Mouse (Mus musculus) kidney, postnatal 0 days (tissue): ENCODE results near the gene Olfr1141. TPM values are rescaled to one million over a fixed set of nuclear protein-coding genes. Genes with fewer than 3 reads are reported as not detected.

Source experiments
- ATAC-seq: fragments of 200-750 bp; cut with Nextera tagmentation; replicated peaks from 2 replicates; pipeline ENCODE4 v1.8.0; 2017; ENCODE audit warnings: low read depth, moderate number of reproducible peaks, moderate TSS enrichment, moderate library complexity; ENCODE audit not compliant: low FRiP score
- DNase-seq: peaks from one replicate; pipeline ENCODE4 v3.0.0-alpha.2; 2016; ENCODE audit warnings: low spot score
- H3K27ac ChIP-seq: fragments of 300-500 bp; sonication (generic); 2 replicates; pipeline ENCODE4 v1.5.1; 2014; ENCODE audit warnings: mild to moderate bottlenecking
- H3K27me3 ChIP-seq: fragments of 300-500 bp; sonication (generic); 2 replicates; pipeline ENCODE4 v1.6.1; 2014; ENCODE audit warnings: low read length, mixed read lengths; ENCODE audit not compliant: insufficient read depth
- H3K36me3 ChIP-seq: fragments of 300-500 bp; sonication (generic); 2 replicates; pipeline ENCODE4 v1.6.1; 2014; ENCODE audit warnings: low read length, mixed read lengths; ENCODE audit not compliant: insufficient read depth
- H3K4me1 ChIP-seq: fragments of 300-500 bp; sonication (generic); replicated peaks from 2 replicates; pipeline ENCODE4 v1.6.1; 2014; ENCODE audit warnings: antibody characterized with exemption, low read length, mixed read lengths; ENCODE audit not compliant: insufficient read depth
- H3K4me2 ChIP-seq: fragments of 300-500 bp; sonication (generic); 2 replicates; pipeline ENCODE4 v1.6.1; 2014; ENCODE audit warnings: mild to moderate bottlenecking, low read length, moderate library complexity, mixed read lengths
- H3K4me3 ChIP-seq: fragments of 300-500 bp; sonication (generic); replicated peaks from 2 replicates; pipeline ENCODE4 v1.5.1; 2014; ENCODE audit warnings: low read depth, low read length
- H3K9ac ChIP-seq: fragments of 300-500 bp; sonication (generic); 2 replicates; pipeline ENCODE4 v1.6.1; 2014; ENCODE audit warnings: low read depth, low read length
- H3K9me3 ChIP-seq: fragments of 300-500 bp; sonication (generic); replicated peaks from 2 replicates; pipeline ENCODE4 v1.6.1; 2016; ENCODE audit warnings: low read length, inconsistent platforms, mixed read lengths
- CTCF ChIP-seq: IDR thresholded peaks from 2 replicates; pipeline ENCODE4 v1.5.1; 2016; ENCODE audit warnings: antibody characterized with exemption, low read depth, mild to moderate bottlenecking, moderate library complexity
- WGBS: fragments of 180-500 bp; shearing (Covaris S2); extraction: QIAGEN DNeasy Blood & Tissue Kit; methylation state at CpG from one replicate; pipeline ENCODE4 v1.1.7; 2014; 5-methylcytosine and 5-hydroxymethylcytosine counted together
- polyA plus RNA-seq: library from polyadenylated mRNA; unstranded; fragments of >200 nt; fragmentation: Nextera tagmentation; extraction: Ambion mirVana; gene quantifications from 2 replicates; pipeline ENCODE4 v1.2.1, GENCODE M21; 2015

The Olfr1141 gene
- not detected in 2 replicates for polyA plus RNA-seq

DNA sequence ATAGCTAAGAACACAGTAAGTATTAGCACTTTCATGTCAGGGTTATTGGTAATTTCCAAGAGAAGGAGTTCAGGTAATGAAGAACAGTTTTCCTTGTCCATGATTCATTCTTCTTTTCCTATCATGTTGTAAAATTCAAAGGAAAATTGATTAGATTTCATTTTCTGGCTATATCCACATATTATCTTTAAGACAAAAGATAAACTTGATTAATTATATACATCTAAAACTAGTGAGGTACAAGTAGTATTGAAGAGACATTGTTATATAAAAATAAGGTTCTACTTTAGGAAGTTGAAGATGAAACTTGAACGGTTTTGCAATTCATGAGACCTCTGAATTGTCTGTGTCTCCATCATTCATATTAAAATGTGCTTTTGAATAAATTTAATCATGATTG is at the start of gene Olfr1141:
Gene Olfr1141, minus strand, starts transcription at position 101 of the 400 bp plus-strand sequence.
- Histone ChIP-seq H3K9ac (no peak within 1 kb of the TSS), H3K4me1 (no peaks in the 10 kb centered on the region), H3K4me3 (no peak within 1 kb of the TSS), H3K4me2 (no peak within 1 kb of the TSS), H3K27ac (no peak within 1 kb of the TSS), H3K27me3 (no peaks in the 10 kb centered on the region), H3K9me3 (no peaks in the 10 kb centered on the region), H3K36me3 (no peaks in the 10 kb centered on the region)
- 83% methylated on average over 1 of the region's 1 CpGs for WGBS
- ATAC-seq (no peak), DNase-seq (no peak)
- no peak for TF ChIP-seq CTCF

DNA sequence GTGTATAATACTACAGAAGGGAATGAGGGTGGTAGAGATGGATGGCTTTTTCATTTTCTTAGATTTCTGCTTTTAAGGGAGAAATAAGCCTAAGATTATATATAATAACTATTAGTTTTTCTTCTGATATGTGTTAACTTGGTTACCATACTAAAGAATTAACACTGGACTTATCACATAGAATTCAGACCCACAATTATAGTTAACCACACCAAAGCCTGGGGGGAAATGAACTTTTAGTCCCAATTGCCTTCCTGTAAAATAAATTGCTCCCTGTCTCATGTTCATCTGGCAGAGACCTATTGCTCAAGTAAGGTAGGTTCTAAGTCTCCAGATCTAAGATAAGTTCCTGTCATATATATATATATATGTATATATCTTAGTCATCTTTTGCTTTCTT is 46.5 kb upstream of the Olfr1141 start, which contains the start of gene Olfr1143:
Gene Olfr1143, plus strand, starts transcription at position 301 of the 400 bp plus-strand sequence.
- no peak for ATAC-seq

DNA sequence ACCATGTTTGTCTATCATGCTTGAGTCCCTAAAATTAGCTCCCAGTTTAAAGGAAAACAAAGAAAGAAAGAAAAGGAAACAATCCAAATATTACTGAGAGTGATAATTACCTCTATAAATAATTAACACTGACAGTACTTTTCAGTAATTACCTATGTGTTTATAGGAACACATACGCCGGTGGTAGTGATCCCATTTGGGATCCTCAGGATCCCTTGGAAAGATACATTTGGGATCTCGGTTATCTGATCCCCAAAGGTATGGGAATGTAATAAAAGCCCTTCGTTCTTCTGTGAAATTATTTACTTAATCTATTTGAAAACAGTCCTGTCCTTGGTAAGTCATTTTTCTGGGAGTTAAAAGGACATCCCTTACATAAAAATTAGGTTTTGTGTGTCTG is 25.4 kb upstream of the Olfr1141 start, which contains the start of gene Olfr152:
Gene Olfr152, plus strand, starts transcription at position 301 of the 400 bp plus-strand sequence.
- Histone ChIP-seq H3K9me3 (no peaks in the 10 kb centered on the region; the same call in 1 of the 2 replicates), H3K27ac (no peak within 1 kb of the TSS), H3K4me1 (no peaks in the 10 kb centered on the region), H3K36me3 (no peaks in the 10 kb centered on the region), H3K4me3 (no peak within 1 kb of the TSS), H3K27me3 (no peaks in the 10 kb centered on the region), H3K4me2 (no peak within 1 kb of the TSS), H3K9ac (no peak within 1 kb of the TSS)
- TF ChIP-seq CTCF = no peak
- DNase-seq = no peak
- WGBS = 69% methylated on average over 4 of the region's 4 CpGs
- ATAC-seq = no peak

More for the DNA sequence above, 46.5 kb upstream of the Olfr1141 start, which contains the start of gene Olfr1143:
- DNase-seq = no peak
- no peak for TF ChIP-seq CTCF
- H3K9ac ChIP-seq = no peak within 1 kb of the TSS
- H3K9me3 ChIP-seq = no peaks in the 10 kb centered on the region
- no peak within 1 kb of the TSS for H3K27ac ChIP-seq
- no peak within 1 kb of the TSS for H3K4me2 ChIP-seq
- no peaks in the 10 kb centered on the region for H3K36me3 ChIP-seq
- no peak within 1 kb of the TSS for H3K4me3 ChIP-seq
- no peaks in the 10 kb centered on the region for H3K4me1 ChIP-seq
- H3K27me3 ChIP-seq = no peaks in the 10 kb centered on the region

DNA sequence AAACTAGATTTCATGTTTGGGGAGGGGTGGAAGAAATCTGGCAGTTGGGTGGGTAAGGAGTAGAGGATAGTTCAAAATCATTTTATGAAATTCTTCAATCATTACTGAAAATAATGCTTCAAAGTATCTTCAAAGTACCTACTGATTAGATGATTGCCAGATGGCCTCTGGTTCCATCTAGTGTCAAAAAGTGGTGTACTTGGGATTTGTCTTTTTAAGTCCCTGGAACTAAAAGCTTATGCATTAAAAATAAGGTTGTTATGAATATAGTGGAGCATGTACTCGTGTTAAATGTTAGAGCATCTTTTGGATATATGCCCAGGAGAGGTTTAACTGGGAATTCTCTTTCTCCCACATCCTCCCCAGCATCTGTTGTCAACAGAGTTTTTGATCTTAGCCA is 22.4 kb upstream of the Olfr1141 start:
- Histone ChIP-seq H3K4me1 (no peaks in the 10 kb centered on the region), H3K27ac (no peak overlapping the region), H3K36me3 (no peaks in the 10 kb centered on the region), H3K27me3 (no peaks in the 10 kb centered on the region), H3K9ac (no peak overlapping the region), H3K4me2 (no peak overlapping the region), H3K4me3 (no peak overlapping the region), H3K9me3 (no peaks in the 10 kb centered on the region; the same call in 1 of the 2 replicates)
- ATAC-seq (no peak), DNase-seq (no peak)
- WGBS = 52% methylated on average over 1 of the region's 1 CpGs
- TF ChIP-seq CTCF = peak; percentile 13; the same call in 1 of the 2 replicates

DNA sequence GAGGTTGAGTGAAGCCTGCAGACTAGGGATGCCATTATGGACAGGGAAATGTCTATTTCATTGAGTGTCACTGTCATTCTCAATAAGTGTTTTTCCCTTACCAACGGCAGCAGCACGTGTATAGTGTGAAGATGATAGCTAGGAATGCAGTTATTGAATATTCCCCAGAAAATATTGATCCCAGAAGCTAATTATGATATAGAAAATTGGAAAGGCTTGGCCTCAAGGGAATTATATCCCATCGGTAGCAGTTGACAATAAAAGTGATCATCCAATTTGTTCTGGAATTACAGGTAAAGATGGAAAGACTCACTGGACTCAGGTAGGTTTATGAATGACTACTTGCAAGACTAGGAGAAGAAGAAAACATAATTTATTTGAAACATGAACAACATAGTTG is 10.3 kb downstream of the Olfr1141 start, which contains the start of gene Olfr1140:
Gene Olfr1140, plus strand, starts transcription at position 301 of the 400 bp plus-strand sequence.
- Histone ChIP-seq H3K4me3 (no peak within 1 kb of the TSS), H3K4me1 (no peaks in the 10 kb centered on the region), H3K4me2 (no peak within 1 kb of the TSS), H3K36me3 (no peaks in the 10 kb centered on the region), H3K9ac (no peak within 1 kb of the TSS), H3K9me3 (no peaks in the 10 kb centered on the region), H3K27me3 (no peaks in the 10 kb centered on the region), H3K27ac (no peak within 1 kb of the TSS)
- 76% methylated on average over 3 of the region's 3 CpGs for WGBS
- DNase-seq (no peak), ATAC-seq (no peak)
- TF ChIP-seq CTCF = no peak

DNA sequence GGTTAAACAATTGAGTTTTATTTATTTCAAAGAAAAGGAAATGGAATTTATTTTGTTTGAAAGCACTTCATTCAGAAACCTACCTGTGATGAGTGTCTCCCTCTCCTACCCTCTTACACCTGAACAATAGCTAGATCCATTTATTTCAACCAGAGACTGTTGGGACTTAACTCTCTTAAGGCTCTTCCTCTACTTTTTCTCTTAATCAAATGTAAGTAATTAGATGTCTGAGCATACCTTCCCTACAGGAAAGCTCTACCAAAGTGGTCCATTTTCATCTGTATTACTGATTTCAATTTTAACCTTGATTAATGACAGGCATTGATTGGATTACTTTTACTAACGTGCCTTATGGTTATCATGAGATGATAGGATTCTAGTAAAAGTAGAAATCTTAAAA is 13.9 kb downstream of the Olfr1141 start, which contains the start of gene Olfr1138:
Gene Olfr1138, minus strand, starts transcription at position 101 of the 400 bp plus-strand sequence.
- no peak for TF ChIP-seq CTCF
- H3K9me3 ChIP-seq = no peaks in the 10 kb centered on the region
- H3K9ac ChIP-seq = no peak within 1 kb of the TSS
- no peaks in the 10 kb centered on the region for H3K27me3 ChIP-seq
- DNase-seq = no peak
- no peak within 1 kb of the TSS for H3K4me3 ChIP-seq
- no peak within 1 kb of the TSS for H3K27ac ChIP-seq
- no peaks in the 10 kb centered on the region for H3K4me1 ChIP-seq
- ATAC-seq = no peak
- H3K36me3 ChIP-seq = no peaks in the 10 kb centered on the region
- no peak within 1 kb of the TSS for H3K4me2 ChIP-seq
- WGBS = 84% methylated on average over 1 of the region's 1 CpGs

DNA sequence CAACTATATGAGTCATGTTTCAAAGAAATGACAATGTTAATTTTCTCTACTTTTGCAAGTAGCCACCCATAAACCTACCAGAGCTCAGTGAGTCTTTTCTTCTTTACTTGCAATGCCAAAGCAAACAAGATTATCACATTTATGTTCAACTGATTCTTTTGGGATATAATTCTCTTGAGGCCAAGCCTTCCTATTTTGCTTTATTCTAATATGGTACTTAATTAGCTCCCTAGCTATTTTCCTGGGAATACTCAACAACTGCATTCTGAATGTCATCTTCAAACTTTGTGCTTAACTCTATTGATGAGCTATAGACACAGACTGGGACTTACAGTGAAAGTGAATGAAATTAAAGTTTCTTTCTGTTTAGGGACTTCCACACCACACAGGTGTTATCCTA is 40.7 kb downstream of the Olfr1141 start, which contains the start of gene Olfr1137:
Gene Olfr1137, minus strand, starts transcription at position 101 of the 400 bp plus-strand sequence.
- TF ChIP-seq CTCF = no peak
- H3K4me2 ChIP-seq = no peak within 1 kb of the TSS
- no peaks in the 10 kb centered on the region for H3K4me1 ChIP-seq
- no peak within 1 kb of the TSS for H3K27ac ChIP-seq
- no peak for ATAC-seq
- no peak for DNase-seq
- no peaks in the 10 kb centered on the region for H3K27me3 ChIP-seq
- no peaks in the 10 kb centered on the region for H3K9me3 ChIP-seq
- no peak within 1 kb of the TSS for H3K4me3 ChIP-seq
- no peaks in the 10 kb centered on the region for H3K36me3 ChIP-seq
- no peak within 1 kb of the TSS for H3K9ac ChIP-seq

Other genes starting within 250 kb of the Olfr1141 start
- not detected in 2 replicates for gene Pramel6, start 247.4 kb downstream of the Olfr1141 start, polyA plus RNA-seq
- gene Olfr153, start 222.2 kb downstream of the Olfr1141 start, polyA plus RNA-seq = not detected in 2 replicates
- gene Olfr1128, start 208.4 kb downstream of the Olfr1141 start, polyA plus RNA-seq = not detected in 2 replicates
- gene Olfr1129, start 180.1 kb downstream of the Olfr1141 start, polyA plus RNA-seq = not detected in 2 replicates
- gene Olfr1130, start 147.8 kb downstream of the Olfr1141 start, polyA plus RNA-seq = not detected in 2 replicates
- gene Olfr1131, start 126.9 kb downstream of the Olfr1141 start, polyA plus RNA-seq = not detected in 2 replicates
- not detected in 2 replicates for gene Olfr1132, start 116.5 kb downstream of the Olfr1141 start, polyA plus RNA-seq
- gene Olfr1133, start 106.6 kb downstream of the Olfr1141 start, polyA plus RNA-seq = not detected in 2 replicates
- not detected in 2 replicates for gene Olfr1134, start 95.5 kb downstream of the Olfr1141 start, polyA plus RNA-seq
- gene Olfr1135, start 80.3 kb downstream of the Olfr1141 start, polyA plus RNA-seq = not detected in 2 replicates
- not detected in 2 replicates for gene Olfr1136, start 60.0 kb downstream of the Olfr1141 start, polyA plus RNA-seq
- not detected in 2 replicates for gene Olfr1137, start 40.8 kb downstream of the Olfr1141 start, polyA plus RNA-seq
- gene Olfr1138, start 14.0 kb downstream of the Olfr1141 start, polyA plus RNA-seq = not detected in 2 replicates
- gene Olfr1140, start 10.2 kb downstream of the Olfr1141 start, polyA plus RNA-seq = not detected in 2 replicates
- gene Olfr152, start 25.5 kb upstream of the Olfr1141 start, polyA plus RNA-seq = not detected in 2 replicates
- gene Olfr1143, start 46.6 kb upstream of the Olfr1141 start, polyA plus RNA-seq = not detected in 2 replicates
- gene Olfr1145, start 55.8 kb upstream of the Olfr1141 start, polyA plus RNA-seq = not detected in 2 replicates
- gene Olfr1148, start 76.5 kb upstream of the Olfr1141 start, polyA plus RNA-seq = not detected in 2 replicates
- gene Olfr1150-ps1, start 90.0 kb upstream of the Olfr1141 start, polyA plus RNA-seq = not detected in 2 replicates
- not detected in 2 replicates for gene Olfr1151, start 101.9 kb upstream of the Olfr1141 start, polyA plus RNA-seq
- gene Olfr1152, start 112.5 kb upstream of the Olfr1141 start, polyA plus RNA-seq = not detected in 2 replicates
- not detected in 2 replicates for gene Olfr1153, start 141.0 kb upstream of the Olfr1141 start, polyA plus RNA-seq
- gene Olfr1154, start 151.2 kb upstream of the Olfr1141 start, polyA plus RNA-seq = not detected in 2 replicates
- gene Olfr1155, start 191.1 kb upstream of the Olfr1141 start, polyA plus RNA-seq = not detected in 2 replicates
- gene Olfr1156, start 199.1 kb upstream of the Olfr1141 start, polyA plus RNA-seq = not detected in 2 replicates
- not detected in 2 replicates for gene Olfr1157, start 214.3 kb upstream of the Olfr1141 start, polyA plus RNA-seq
- gene Olfr74, start 220.7 kb upstream of the Olfr1141 start, polyA plus RNA-seq = not detected in 2 replicates
- gene Olfr1158, start 236.1 kb upstream of the Olfr1141 start, polyA plus RNA-seq = not detected in 2 replicates